Mouse (Mus musculus) olfactory bulb, adult 2 months (tissue): ENCODE results near the gene Supt4a.

Source experiments
- CTCF ChIP-seq: fragments of 200-500 bp; IDR thresholded peaks from 2 replicates; pipeline ENCODE4 v1.5.1; 2012; ENCODE audit warnings: low read depth, mild to moderate bottlenecking, low read length, moderate library complexity; ENCODE audit not compliant: insufficient read depth
- POLR2A ChIP-seq: fragments of 200-500 bp; IDR thresholded peaks from 2 replicates; pipeline ENCODE4 v1.6.1; 2012; ENCODE audit warnings: mild to moderate bottlenecking, low read depth, low read length, moderate library complexity; ENCODE audit not compliant: insufficient read depth

GRCm38 (mm10) chr11:87701108-87701507, 36.2 kb upstream of the Supt4a start:
- TF ChIP-seq CTCF: no peak
- no peak for TF ChIP-seq POLR2A
